Mouse (Mus musculus): ENCODE results near the gene Plekhn1.

The Plekhn1 gene

GRCm38 (mm10) chr4:156234701-156235213 is at the start of gene Plekhn1:
Plekhn1 (minus strand) TSS chr4:156234857.
- DNase-seq (ENCODE audit: low read depth, low spot score) = peak; percentile 52

DNA sequence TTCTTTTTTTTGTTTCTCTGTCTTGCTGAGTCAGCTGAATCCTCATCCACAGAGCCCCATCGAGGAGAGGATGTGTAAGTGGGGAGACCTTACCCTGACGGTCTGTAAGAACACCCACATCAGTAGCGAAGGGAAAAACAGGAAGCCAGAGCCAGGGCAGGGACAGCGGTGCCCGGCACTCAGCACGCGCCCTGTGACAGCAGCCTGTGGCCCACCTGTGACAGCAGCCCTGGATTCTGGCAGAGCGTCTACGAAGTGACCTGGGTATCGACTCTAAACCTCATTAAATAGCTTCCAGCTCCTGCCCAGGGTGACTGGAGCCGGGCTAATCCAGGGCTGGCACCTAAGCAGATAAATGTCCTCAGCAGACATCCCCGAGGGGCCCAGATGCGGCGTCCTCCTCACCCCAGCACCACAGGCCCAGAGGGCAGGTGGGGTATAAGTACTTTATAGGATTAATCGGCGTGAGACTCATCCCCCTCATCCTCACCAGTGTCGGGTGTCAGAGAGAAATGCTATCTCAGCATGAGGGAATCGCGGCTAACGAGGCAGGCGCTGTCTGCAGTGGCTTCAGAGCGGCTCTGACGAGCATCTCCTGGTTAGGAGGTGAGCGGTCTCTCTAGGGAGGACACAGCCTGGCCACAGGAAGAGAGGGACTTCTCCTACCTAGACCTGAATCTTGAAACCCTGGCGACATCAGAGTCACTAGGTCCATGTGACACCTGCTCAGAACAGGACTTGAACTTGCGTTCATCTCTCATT is 20.6 kb upstream of the Plekhn1 start, which contains the start of gene Samd11:
TSS of gene Samd11 (minus strand) at position 580 of the 762 bp plus-strand sequence.
- DNase-seq (ENCODE audit: low read depth, low spot score) = no peak

DNA sequence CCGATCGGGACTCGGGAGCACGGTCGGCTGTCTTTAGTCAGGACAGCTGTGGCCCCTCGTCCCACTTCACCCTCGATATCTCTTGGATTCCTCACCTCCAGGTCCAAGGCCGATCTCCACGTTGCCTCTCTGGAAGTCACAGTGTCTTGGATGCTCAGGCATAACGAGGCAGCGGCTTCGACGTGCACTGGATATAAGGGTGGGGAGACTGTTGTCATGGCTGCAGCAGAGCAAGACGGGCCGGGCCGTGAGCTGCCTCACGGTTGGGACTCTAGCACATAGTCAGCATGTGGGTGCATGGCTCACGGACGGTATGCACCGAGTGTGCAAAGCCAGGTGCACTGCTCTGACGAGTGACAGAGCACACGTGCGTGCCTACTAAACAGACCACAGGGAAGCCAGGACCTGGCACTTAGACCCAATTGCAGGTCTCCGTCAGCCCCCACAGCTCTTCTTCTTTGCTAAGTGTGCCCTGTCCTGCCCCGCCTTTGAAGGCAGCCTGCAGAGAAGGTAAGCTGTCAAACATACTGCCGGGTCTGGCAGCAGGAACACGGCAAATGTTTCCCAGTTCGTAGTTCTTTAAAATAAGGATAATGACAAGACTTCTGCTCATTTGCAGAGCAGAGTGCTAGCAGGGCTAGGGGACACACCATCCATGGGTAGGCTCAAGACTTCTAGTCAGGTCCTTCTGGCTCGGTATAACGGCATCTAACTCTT is 19.9 kb upstream of the Plekhn1 start:
- no peak for DNase-seq (ENCODE audit: low read depth, low spot score)

DNA sequence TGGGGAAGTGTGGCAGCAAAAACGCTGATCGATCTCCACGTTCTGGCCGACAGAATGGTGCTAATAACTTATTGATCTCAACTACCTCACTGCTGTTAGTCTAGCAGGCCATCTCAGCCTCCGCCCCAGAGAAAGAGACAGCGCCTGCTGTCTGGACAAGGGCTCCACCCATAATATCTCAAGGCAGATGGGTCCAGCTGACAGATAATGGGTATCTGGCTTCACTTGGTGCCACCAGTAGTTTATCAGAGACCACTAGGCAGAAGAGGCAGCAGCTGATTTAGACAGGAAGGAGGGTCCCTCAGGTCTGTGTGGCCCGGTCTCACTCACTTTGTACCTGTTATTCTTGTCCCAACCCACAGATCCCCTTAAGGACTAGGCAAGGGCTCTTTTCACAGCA is 18.4 kb upstream of the Plekhn1 start:
- no peak for DNase-seq (ENCODE audit: low read depth, low spot score)

DNA sequence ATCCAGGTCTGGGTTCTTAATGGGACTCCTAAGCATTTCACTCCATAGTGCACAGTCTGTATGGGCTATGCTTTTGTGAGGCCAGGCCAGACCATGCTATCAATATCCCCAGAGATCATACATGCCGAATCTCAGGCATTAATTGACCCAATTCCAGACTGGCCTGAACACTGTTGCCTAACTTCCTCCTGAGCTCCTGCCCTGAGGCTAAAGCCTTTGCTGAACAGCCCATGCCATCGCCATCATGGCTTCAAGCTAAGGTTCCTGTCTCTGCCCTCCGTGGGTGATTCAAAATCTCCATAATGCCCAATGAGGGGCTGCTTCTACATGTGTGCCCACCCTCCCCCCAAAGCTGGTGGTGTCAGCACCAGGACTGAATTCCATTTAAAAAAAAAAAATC is 18.0 kb upstream of the Plekhn1 start:
- no peak for DNase-seq (ENCODE audit: low read depth, low spot score)

- no peak for DNase-seq (ENCODE audit: low read depth, low spot score)
These were observed 17.5 kb upstream of the Plekhn1 start for GRCm38 (mm10) chr4:156252140-156252539.

- DNase-seq (ENCODE audit: low read depth, low spot score) = no peak
These were observed 16.4 kb upstream of the Plekhn1 start for GRCm38 (mm10) chr4:156251081-156251480.

- no peak for DNase-seq (ENCODE audit: low read depth, low spot score)
These were observed 14.9 kb upstream of the Plekhn1 start for GRCm38 (mm10) chr4:156249567-156249966.

- no peak for DNase-seq (ENCODE audit: low read depth, low spot score)
These were observed 2.2 kb upstream of the Plekhn1 start for GRCm38 (mm10) chr4:156236651-156237447.

DNA sequence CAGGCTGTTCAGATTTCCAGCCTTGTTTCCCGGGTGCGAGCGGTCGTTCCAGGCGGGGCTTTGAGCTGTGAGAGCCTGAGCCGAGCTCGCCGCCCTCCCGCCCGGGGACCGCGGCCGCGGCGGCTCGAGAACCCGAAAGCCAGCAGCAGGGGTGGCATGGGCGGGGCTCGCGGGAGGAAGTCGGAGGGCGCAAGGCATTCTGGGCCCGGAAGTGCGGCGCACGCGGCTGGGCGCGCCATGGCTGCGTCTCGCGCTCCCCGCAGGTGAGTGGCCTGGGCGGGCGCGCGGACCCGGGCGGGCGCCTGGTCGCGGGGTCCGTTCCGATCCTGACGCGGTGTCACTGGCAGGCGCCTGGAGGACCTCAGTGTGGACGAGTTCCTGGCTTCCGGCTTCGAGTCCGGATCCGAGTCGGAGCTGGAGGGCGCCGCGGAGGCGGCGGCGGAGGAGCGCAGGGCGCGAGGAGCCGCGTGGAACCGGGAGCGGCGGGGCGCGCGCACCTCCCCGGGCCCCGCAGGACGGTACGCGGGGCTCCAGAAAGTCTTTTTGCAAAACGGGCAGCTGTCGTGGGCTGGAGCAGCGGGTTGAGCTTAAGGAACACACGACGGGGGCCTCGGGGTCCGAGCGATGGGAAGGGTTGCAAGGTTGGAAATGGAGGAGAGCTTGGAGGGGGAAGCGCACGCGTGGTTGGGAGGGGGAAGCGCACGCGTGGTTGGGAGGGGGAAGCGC is 1.3 kb upstream of the Plekhn1 start, which contains the start of gene Noc2l:
TSS of gene Noc2l (plus strand) at position 203 of the 726 bp plus-strand sequence.
- peak; percentile 89 for DNase-seq (ENCODE audit: low read depth, low spot score)

GRCm38 (mm10) chr4:156235360-156235770 is 708 bp upstream of the Plekhn1 start:
- peak; percentile 42 for DNase-seq (ENCODE audit: low read depth, low spot score)

- DNase-seq (ENCODE audit: low read depth, low spot score) = no peak
These were observed 596 bp downstream of the Plekhn1 start for GRCm38 (mm10) chr4:156234021-156234501.

GRCm38 (mm10) chr4:156228393-156229024 is 6.1 kb downstream of the Plekhn1 start:
- no peak for DNase-seq (ENCODE audit: low read depth, low spot score)

DNA sequence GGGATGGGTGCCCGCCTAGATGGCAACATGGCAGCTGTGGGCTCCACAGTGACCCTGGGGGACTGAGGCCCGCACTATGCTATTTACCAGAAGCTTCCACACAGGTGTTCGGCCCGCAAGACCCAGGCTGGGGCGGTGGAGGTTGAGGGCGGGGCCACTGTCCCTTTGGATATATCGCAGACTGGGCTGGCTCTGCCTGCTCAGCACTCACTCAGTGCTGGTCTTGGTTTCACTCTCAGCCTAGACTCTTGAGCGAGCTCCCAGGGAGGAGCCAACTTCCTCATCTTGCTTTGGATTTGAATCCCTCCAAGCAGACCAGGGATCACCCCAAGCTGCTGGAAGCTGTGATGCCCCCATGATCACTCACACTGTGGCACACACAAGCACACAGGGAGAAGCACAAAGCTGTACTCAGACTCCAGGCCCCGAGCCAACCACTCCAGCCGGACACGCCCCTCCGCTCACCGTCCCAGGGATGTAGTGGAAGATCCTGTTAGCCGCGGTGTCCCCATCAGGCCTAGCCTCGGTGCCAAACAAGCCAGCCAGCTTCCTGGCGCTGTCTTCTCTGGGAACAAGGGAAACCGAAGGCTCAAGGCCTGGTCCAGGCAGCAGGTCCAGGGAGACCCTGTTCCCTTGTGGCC is 6.8 kb downstream of the Plekhn1 start:
- no peak for DNase-seq (ENCODE audit: low read depth, low spot score)

- DNase-seq (ENCODE audit: low read depth, low spot score) = no peak
These were observed 10.4 kb downstream of the Plekhn1 start for GRCm38 (mm10) chr4:156224276-156224675.

DNA sequence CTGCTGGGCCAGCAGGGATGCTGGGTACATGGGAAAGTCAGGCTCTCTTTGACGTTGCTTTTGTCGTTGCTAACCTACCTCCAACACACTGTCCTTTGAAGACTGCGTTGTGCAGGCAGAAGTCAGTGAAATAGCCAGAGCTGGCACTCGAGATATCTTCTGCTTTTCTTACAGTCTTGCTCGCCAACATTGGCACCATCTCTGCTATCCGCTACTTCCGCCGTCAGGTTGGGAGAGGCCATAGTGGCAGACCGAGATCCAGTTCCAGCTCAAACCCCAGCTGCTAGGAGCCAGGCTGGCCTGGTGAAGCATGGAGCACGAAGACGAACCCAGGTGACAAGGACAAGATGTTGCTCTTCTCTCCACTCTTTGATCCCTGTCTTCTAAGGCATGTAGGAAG is 14.7 kb downstream of the Plekhn1 start:
- no peak for DNase-seq (ENCODE audit: low read depth, low spot score)

DNA sequence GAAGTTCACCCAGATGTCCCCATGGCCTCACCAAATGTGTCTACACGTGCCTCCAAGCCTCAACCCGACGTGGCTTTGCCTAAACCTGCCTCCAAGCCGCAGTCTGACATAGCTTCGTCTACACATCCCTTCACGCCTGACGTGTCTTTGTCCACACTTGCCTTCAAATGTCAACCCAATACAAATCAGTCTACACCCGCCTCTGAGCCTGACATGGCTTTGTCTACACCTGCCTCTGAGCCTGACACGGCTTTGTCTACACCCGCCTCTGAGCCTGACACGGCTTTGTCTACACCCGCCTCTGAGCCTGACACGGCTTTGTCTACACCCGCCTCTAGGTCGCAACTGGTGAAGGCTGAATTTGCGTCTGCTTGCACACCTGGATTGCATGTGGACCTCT is 16.8 kb downstream of the Plekhn1 start:
- no peak for DNase-seq (ENCODE audit: low read depth, low spot score)

DNA sequence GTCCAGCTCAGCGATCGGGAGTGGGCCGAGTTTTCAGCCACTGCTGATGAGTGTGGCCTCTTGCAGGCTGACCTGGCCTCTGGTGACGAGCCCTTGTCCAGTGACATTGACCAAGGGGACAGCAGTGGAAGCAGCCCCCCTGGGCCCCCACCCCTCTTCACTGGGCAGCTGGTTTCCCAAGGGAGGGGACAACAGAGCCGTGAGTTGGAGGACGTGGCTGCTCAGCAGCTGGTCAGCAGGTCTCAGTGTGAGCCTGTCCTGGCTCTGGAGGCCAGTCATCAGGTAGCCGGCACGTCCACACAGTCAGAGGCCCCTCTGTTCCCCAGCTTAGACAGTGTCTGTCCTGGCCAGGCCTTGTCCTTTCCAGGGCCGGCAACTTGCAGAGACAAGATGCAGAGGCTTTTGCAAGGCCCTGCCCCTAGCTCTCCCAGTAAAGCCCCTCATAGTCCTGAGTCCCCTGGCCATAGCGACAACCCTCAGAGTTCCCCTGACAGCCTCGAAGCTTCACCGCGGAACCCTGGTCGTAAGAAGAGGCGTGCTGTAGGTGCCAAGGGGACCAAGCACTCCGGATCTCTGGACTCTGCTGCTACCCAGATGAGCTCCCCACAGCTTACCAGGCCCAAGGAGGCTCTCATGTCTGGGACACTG is 17.5 kb downstream of the Plekhn1 start:
- DNase-seq (ENCODE audit: low read depth, low spot score) = no peak

GRCm38 (mm10) chr4:156216196-156216595 is 18.5 kb downstream of the Plekhn1 start:
- DNase-seq (ENCODE audit: low read depth, low spot score) = no peak
